Mouse (Mus musculus): ENCODE data around the gene Ednrb. TPM values are rescaled to one million over a fixed set of nuclear protein-coding genes. Genes with fewer than 3 reads are reported as not detected.
"Not testable (repeated sequence)": the region's sequence is repeated elsewhere in the genome, so short reads cannot be mapped to it uniquely, and the experiment has no call there.

The Ednrb gene
- polyA plus RNA-seq, 1 experiment from 2014 or later, result 109 TPM

DNA sequence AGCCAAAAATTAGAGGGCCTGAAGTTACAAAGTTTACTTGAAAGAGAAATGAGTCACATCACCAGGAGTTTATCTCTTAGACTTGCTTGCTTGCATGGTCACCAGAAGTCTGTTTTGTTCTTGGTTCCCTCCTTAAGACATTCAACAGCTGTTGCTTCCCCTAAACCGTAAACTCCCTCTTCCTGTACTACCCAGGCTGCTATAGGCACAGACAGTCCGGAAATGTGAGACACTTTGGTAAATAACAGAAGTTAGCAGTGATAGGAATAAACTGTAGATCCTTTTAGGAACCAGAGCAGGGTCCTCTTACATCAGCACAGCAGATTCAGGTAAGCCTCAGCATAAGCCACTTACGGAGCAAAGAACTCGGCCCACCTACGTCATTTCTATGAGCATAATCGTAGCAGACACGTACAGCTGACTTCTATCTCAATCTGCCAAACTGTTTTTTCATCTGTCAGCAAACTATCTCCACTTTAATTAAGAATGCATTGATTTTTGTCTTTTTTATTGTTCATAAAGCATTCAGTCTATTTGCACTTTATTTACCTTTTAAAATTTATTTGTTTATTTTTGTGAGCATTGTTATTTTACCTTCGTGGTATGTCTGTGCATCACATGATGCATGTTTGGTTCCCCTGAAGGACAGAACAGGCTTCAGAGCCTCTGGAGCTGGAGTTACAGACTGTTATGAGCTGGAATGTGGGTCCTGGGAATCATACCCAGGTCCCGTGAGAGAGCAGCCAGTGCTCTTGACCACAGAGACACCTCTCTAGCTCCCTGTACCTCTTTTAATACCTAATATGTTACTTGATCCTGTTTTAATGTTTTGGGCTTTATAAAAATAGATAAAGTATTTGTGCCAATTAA, 58.9 kb downstream of the Ednrb start:
- H3K9me3 ChIP-seq, result no peaks in the 10 kb centered on the region
- ATAC-seq (ENCODE audit: insufficient read depth, low FRiP score, low read depth), result peak; percentile 77; the same call in 1 of the 2 replicates
- no peaks in the 10 kb centered on the region for H3K27me3 ChIP-seq (replicated peaks)
- H3K4me1 ChIP-seq, result no peaks in the 10 kb centered on the region
- WGBS, result 34% methylated on average over 9 of the region's 9 CpGs
- H3K4me2 ChIP-seq, result peak overlapping the region; percentile 27; the same call in 1 of the 2 replicates
- 0 out of 2 replicates have a peak overlapping the region, but pooled peaks have one; percentile 9 for H3K4me3 ChIP-seq (replicated peaks)
- no peaks in the 10 kb centered on the region for H3K36me3 ChIP-seq
- no peak overlapping the region for H3K9ac ChIP-seq
- peak overlapping the region; percentile 76 for H3K27ac ChIP-seq

DNA sequence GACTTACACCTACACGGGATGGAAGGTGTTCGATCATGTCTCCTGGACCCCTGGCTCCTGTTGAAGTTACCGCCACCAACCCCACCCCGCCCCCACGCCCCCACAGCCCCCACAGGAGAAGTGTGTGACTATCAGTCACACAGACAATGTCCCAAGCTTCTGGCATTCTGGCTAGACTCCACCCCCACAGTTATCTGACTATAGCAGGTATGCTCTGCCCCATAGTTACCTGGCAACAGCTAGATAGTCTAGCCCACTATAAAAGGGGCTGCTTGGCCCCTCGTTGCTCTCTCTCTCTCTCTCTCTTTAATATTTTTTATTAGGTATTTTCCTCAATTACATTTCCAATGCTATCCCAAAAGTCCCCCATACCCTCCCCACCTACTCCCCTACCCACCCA, 63.9 kb downstream of the Ednrb start:
- not testable (repeated sequence) for H3K27ac ChIP-seq; ATAC-seq (ENCODE audit: insufficient read depth, low FRiP score, low read depth); H3K27me3 ChIP-seq (replicated peaks); H3K4me2 ChIP-seq; H3K4me3 ChIP-seq (replicated peaks); H3K4me1 ChIP-seq; H3K36me3 ChIP-seq; H3K9ac ChIP-seq; H3K9me3 ChIP-seq
- 91% methylated on average over 6 of the region's 6 CpGs for WGBS

DNA sequence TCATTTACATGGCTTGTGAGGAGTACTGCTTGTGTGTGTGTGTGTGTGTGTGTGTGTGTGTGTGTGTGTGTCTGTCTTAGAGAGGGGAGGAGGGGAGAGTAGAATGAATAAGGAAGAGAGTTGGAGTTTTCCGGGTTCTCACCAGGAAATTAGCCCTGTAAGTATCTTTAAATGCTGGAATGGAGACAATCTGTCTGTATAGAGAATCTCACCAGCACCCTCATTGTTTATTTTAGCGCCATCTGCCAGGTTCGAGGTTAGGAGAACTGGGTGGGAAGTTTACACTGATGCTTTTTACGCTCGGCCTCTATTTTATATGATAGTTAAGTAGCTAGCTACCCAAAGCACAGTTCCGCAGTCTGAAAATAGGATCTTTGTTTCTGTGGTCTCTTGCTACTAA, 64.9 kb downstream of the Ednrb start:
- Histone ChIP-seq H3K4me3 (replicated peaks) (no peak overlapping the region), H3K4me2 (peak overlapping the region; percentile 48; the same call in 1 of the 2 replicates), H3K27me3 (replicated peaks) (no peaks in the 10 kb centered on the region), H3K4me1 (peaks cover 5% of the 10 kb centered on the region; the same call in 1 of the 2 replicates), H3K9ac (no peak overlapping the region), H3K36me3 (no peaks in the 10 kb centered on the region), H3K27ac (peak overlapping the region; percentile 77; the same call in 1 of the 2 replicates), H3K9me3 (no peaks in the 10 kb centered on the region)
- 60% methylated on average over 6 of the region's 6 CpGs for WGBS
- no peak for ATAC-seq (ENCODE audit: insufficient read depth, low FRiP score, low read depth)

DNA sequence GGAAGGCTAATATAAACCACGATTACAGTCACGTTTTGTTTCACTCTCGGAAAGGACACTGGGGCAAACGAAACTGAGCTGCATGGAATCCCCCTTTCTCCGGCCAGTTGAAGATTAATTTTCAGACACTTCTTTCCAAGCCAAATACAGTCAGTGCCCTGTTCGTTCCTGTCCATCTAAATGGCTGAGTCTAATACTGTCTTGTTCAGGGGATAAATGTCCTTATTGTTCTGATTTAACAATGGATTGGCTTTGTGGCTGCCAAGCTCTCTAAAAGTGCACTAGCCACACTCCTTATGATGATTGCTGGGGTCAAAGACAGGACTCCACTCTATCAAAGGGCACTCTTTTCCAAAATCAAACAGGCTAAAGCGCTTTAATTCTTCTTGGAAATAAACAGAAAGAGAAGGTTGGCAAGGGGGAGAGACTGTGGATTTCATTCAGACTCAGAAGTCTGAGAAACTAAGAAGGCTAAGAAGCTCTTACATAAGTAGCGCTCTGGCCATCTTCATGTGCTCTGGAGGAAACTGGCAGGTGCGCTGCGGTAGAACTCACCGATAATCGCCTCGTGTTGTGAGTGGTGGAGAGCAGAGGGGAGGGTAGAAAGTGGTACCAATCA, 65.6 kb downstream of the Ednrb start:
- H3K36me3 ChIP-seq, result no peaks in the 10 kb centered on the region
- H3K4me1 ChIP-seq, result peaks cover 5% of the 10 kb centered on the region; the same call in 1 of the 2 replicates
- peak overlapping the region; percentile 77 for H3K27ac ChIP-seq
- no peaks in the 10 kb centered on the region for H3K9me3 ChIP-seq
- peak overlapping the region; percentile 48 for H3K4me2 ChIP-seq
- H3K9ac ChIP-seq, result no peak overlapping the region
- WGBS, result 42% methylated on average over 13 of the region's 13 CpGs
- 0 out of 2 replicates have a peak overlapping the region, but pooled peaks have one; percentile 4 for H3K4me3 ChIP-seq (replicated peaks)
- H3K27me3 ChIP-seq (replicated peaks), result no peaks in the 10 kb centered on the region
- peak; percentile 53; the same call in 1 of the 2 replicates for ATAC-seq (ENCODE audit: insufficient read depth, low FRiP score, low read depth)

DNA sequence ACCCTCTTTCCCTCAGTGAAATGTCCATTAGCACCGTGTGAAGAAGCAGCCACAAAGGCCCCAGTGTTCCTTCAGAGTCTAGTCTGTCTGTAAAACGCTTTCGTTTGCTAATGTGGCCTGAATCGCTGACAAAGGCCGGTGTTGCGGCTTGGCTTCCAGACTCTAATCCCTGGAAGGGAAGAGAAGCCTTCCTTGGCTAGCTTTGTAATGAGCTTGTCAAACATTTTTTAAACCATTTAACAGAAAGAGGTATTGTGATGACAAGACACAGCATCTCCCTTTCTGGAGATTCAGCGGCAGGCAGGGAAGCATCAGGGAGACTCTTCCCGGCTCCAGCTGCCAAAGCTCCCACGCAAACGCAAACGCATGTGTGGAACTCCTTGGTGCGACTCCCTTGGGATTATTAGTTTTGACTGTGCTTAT, 66.2 kb downstream of the Ednrb start:
- WGBS, result 22% methylated on average over 12 of the region's 12 CpGs

DNA sequence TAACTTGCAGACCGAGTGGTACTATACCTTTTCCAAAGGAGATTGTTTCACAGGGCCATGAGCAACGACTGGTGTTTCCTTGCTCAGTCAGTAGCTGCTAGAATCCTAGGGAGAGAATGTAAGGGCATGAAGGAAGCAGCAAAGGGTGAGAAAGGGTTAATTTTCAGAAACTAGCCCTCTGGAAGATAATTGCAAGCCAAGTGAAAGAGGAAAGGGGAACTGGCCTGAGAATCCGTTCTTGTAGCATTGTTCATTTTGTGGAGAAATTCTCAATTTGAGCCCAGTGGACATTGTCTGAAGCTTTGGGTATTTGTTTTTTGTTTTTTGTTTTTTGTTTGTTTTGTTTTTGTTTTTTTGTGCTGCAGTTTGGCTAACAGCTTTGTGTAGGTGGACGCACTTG, 66.8 kb downstream of the Ednrb start:
- H3K4me1 ChIP-seq, result peaks cover 5% of the 10 kb centered on the region; the same call in 1 of the 2 replicates
- no peak for ATAC-seq (ENCODE audit: insufficient read depth, low FRiP score, low read depth)
- WGBS, result 68% methylated on average over 4 of the region's 4 CpGs
- no peaks in the 10 kb centered on the region for H3K36me3 ChIP-seq
- H3K27me3 ChIP-seq (replicated peaks), result no peaks in the 10 kb centered on the region
- H3K9me3 ChIP-seq, result no peaks in the 10 kb centered on the region
- no peak overlapping the region for H3K4me2 ChIP-seq
- no peak overlapping the region for H3K4me3 ChIP-seq (replicated peaks)
- H3K27ac ChIP-seq, result peak overlapping the region; percentile 31; the same call in 1 of the 2 replicates
- no peak overlapping the region for H3K9ac ChIP-seq

More for the DNA sequence above, 66.2 kb downstream of the Ednrb start:
- H3K27me3 ChIP-seq (replicated peaks), result no peaks in the 10 kb centered on the region
- H3K27ac ChIP-seq, result peak overlapping the region; percentile 77
- no peak overlapping the region; the same call in 1 of the 2 replicates for H3K9ac ChIP-seq
- peak overlapping the region; percentile 48 for H3K4me2 ChIP-seq
- 0 out of 2 replicates have a peak overlapping the region, but pooled peaks have one; percentile 4 for H3K4me3 ChIP-seq (replicated peaks)
- H3K9me3 ChIP-seq, result no peaks in the 10 kb centered on the region
- no peaks in the 10 kb centered on the region for H3K36me3 ChIP-seq
- H3K4me1 ChIP-seq, result peaks cover 5% of the 10 kb centered on the region; the same call in 1 of the 2 replicates
- ATAC-seq (ENCODE audit: insufficient read depth, low FRiP score, low read depth), result no peak

DNA sequence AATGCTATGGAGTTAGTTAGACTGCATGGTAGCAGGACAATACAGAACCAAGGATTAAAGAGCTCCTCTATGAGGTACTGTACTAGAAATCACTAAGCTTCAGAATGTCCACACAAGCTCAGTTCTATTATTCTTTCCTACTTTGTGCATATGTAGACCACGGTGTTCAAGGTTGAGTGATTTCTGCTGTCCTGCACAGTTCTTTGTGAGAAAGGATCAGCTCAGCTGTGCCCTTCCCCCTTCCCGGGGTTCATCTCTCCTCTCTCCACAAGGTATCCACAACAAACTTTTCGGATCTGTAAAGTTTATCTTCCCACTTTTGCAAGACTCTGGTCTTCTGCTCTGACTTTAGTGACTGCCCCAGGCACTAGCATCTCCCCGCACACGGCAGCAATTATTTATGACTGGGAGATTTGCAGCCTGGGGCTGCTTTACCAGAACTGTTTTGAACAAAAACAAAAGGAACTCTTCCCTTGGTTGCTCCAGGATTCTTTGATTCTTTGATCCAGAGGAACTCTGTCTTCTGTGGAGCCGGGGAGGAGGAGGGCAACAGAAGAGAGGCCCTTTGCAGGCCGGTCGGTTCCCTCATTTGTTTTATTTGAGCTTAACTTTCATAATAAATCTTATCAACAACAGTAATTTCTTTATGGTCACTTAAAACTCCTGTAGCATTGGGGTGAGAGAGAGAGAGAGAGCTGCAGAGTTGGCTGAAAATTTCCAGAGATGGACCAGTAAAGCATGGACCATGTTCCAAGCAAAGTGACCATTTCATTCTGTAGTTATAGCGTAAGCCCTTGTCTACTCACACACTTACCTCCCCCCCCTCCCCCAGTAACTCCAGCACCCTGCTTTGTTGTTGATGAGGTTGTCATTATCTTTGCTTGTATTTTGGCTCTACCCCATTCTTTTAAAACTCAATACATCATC, 74.6 kb downstream of the Ednrb start:
- no peak overlapping the region for H3K27ac ChIP-seq

DNA sequence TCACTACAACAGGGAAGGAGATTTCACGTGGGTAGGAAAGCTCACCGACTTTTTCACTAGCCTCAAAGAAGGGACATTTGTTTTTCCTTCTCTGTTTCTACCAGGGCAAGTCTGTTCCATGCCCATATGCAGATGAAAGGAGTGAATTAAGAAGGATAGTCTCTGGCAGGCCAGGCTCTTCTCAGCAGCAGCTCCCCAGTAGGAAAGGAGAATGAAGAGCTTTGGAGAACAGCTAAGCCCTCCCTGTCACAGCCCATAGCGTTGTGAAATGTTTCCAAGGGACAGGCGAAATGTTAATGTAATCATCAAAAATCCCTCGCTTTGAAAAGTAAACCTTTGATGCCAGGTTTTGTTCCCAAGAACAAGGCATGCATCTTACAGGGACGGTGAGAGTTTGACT, 76.7 kb downstream of the Ednrb start:
- no peaks in the 10 kb centered on the region for H3K27me3 ChIP-seq (replicated peaks)
- no peaks in the 10 kb centered on the region for H3K4me1 ChIP-seq
- H3K36me3 ChIP-seq, result no peaks in the 10 kb centered on the region
- no peak overlapping the region for H3K4me3 ChIP-seq (replicated peaks)
- no peak for ATAC-seq (ENCODE audit: insufficient read depth, low FRiP score, low read depth)
- H3K9ac ChIP-seq, result no peak overlapping the region
- peak overlapping the region; percentile 68; the same call in 1 of the 2 replicates for H3K27ac ChIP-seq
- WGBS, result 43% methylated on average over 6 of the region's 6 CpGs
- no peaks in the 10 kb centered on the region for H3K9me3 ChIP-seq
- no peak overlapping the region for H3K4me2 ChIP-seq

More for the DNA sequence above, 74.6 kb downstream of the Ednrb start:
- H3K4me1 ChIP-seq, result no peaks in the 10 kb centered on the region
- no peaks in the 10 kb centered on the region for H3K9me3 ChIP-seq
- no peaks in the 10 kb centered on the region for H3K27me3 ChIP-seq (replicated peaks)
- H3K9ac ChIP-seq, result no peak overlapping the region
- WGBS, result 46% methylated on average over 9 of the region's 9 CpGs
- no peak overlapping the region for H3K4me3 ChIP-seq (replicated peaks)
- ATAC-seq (ENCODE audit: insufficient read depth, low FRiP score, low read depth), result no peak
- no peaks in the 10 kb centered on the region for H3K36me3 ChIP-seq
- no peak overlapping the region for H3K4me2 ChIP-seq

Other genes with a start within 250 kb of the Ednrb start
- 3.0 and 3.1 TPM in 2 replicates for gene Slain1, start 194.2 kb downstream of the Ednrb start, polyA plus RNA-seq (2015; fragmentation: Nextera tagmentation; extraction: Ambion mirVana)

All from stomach, embryonic 15.5 days (tissue).